Comparison of ENCODE assay signal across 19 mouse cellular contexts in genomic region chr10:60313606-60314005, GRCm38 (mm10).
"Had no signal": no experiment of that assay in that cellular context is flagged by ENCODE, and none has a peak within 500 bp of the region (broad histone marks: within the 10 kb centered on the region; RNA-seq: fewer than 3 reads in every experiment).

No protein-coding gene starts in this region.

- ATAC-seq: midbrain, embryonic 16.5 days had no signal

- H3K9me3 ChIP-seq: midbrain, embryonic 12.5 days; neural tube, embryonic 13.5 days; neural tube, embryonic 15.5 days; stomach, embryonic 15.5 days had no signal

- DNase-seq: lung, adult 18-20 months; lung, embryonic 14.5 days; lung, postnatal 10 days; lung, postnatal 4 days; midbrain, embryonic 14.5 days; retina, postnatal 1 day; right cerebral cortex, adult 18-20 months; right cerebral cortex, postnatal 14 days; thymus, adult 2 months; thymus, postnatal 25 days; thymus, postnatal 4 days had no signal

- H3K36me3 ChIP-seq: midbrain, embryonic 12.5 days; neural tube, embryonic 13.5 days; neural tube, embryonic 15.5 days; stomach, embryonic 15.5 days had no signal

- H3K27ac ChIP-seq: liver, embryonic 14.5 days; midbrain, embryonic 12.5 days; neural tube, embryonic 13.5 days; neural tube, embryonic 15.5 days; stomach, embryonic 15.5 days; stomach, postnatal 0 days had no signal

- H3K4me1 ChIP-seq: midbrain, embryonic 12.5 days; neural tube, embryonic 13.5 days; neural tube, embryonic 15.5 days; stomach, embryonic 15.5 days had no signal

- H3K27me3 ChIP-seq: midbrain, embryonic 12.5 days; neural tube, embryonic 13.5 days; neural tube, embryonic 15.5 days; stomach, embryonic 15.5 days had no signal

- H3K4me3 ChIP-seq: midbrain, embryonic 12.5 days; myocyte; neural tube, embryonic 13.5 days; neural tube, embryonic 15.5 days; stomach, embryonic 15.5 days had no signal
